Mouse (Mus musculus) hindbrain, embryonic 15.5 days (tissue): ENCODE results near the gene Fhl5. TPM values are rescaled to one million over a fixed set of nuclear protein-coding genes. Genes with fewer than 3 reads are reported as not detected.
"Not testable (repeated sequence)": the region's sequence is repeated elsewhere in the genome, so short reads cannot be mapped to it uniquely, and the experiment has no call there.

Source experiments
- ATAC-seq: fragments of 200-750 bp; cut with Nextera tagmentation; 2 replicates; pipeline ENCODE4 v1.8.0; 2017; ENCODE audit warnings: low read depth, moderate number of reproducible peaks, moderate TSS enrichment; ENCODE audit not compliant: low FRiP score
- H3K27ac ChIP-seq: fragments of 300-500 bp; sonication (generic); replicated peaks from 2 replicates; pipeline ENCODE4 v1.5.1; 2015; ENCODE audit warnings: mild to moderate bottlenecking, inconsistent platforms
- H3K27me3 ChIP-seq: fragments of 300-500 bp; sonication (generic); 2 replicates; pipeline ENCODE4 v1.6.1; 2015; ENCODE audit warnings: control low read depth, inconsistent platforms
- H3K36me3 ChIP-seq: fragments of 300-500 bp; sonication (generic); 2 replicates; pipeline ENCODE4 v1.6.1; 2015; ENCODE audit warnings: control low read depth, inconsistent platforms
- H3K4me1 ChIP-seq: fragments of 300-500 bp; sonication (generic); replicated peaks from 2 replicates; pipeline ENCODE4 v1.6.1; 2015; ENCODE audit warnings: control low read depth, inconsistent platforms
- H3K4me2 ChIP-seq: fragments of 300-500 bp; sonication (generic); 2 replicates; pipeline ENCODE4 v1.6.1; 2015; ENCODE audit warnings: moderate library complexity, mild to moderate bottlenecking, inconsistent platforms
- H3K4me3 ChIP-seq: fragments of 300-500 bp; sonication (generic); 2 replicates; pipeline ENCODE4 v1.5.1; 2015; ENCODE audit warnings: mild to moderate bottlenecking, inconsistent platforms
- H3K9ac ChIP-seq: fragments of 300-500 bp; sonication (generic); 2 replicates; pipeline ENCODE4 v1.6.1; 2015; ENCODE audit warnings: inconsistent platforms
- H3K9me3 ChIP-seq: fragments of 300-500 bp; sonication (generic); 2 replicates; pipeline ENCODE4 v1.6.1; 2016; ENCODE audit warnings: control low read depth, inconsistent platforms
- WGBS: fragments of 180-500 bp; shearing (Covaris S2); methylation state at CpG from one replicate; pipeline ENCODE4 v1.1.7; 2015; 5-methylcytosine and 5-hydroxymethylcytosine counted together
- polyA plus RNA-seq: library from polyadenylated mRNA; unstranded; fragments of >200 nt; fragmentation: Nextera tagmentation; extraction: Ambion mirVana; gene quantifications from 2 replicates; pipeline ENCODE4 v1.2.1, GENCODE M21; 2015

The Fhl5 gene
- not detected in 2 replicates for polyA plus RNA-seq

- Histone ChIP-seq H3K27ac (no peak within 1 kb of the TSS), H3K36me3 (no peaks in the 10 kb centered on the region), H3K9me3 (no peaks in the 10 kb centered on the region), H3K4me1 (no peaks in the 10 kb centered on the region), H3K4me3 (no peak within 1 kb of the TSS), H3K9ac (no peak within 1 kb of the TSS), H3K27me3 (no peaks in the 10 kb centered on the region), H3K4me2 (no peak within 1 kb of the TSS)
- ATAC-seq, result no peak
- 91% methylated on average over 3 of the region's 3 CpGs for WGBS
Measured at GRCm38 (mm10) chr4:25242776-25243175, at the start of gene Fhl5. TSS of gene Fhl5 (minus strand) at chr4:25242876.

- not testable (repeated sequence) for H3K36me3 ChIP-seq, H3K4me1 ChIP-seq, ATAC-seq, H3K4me2 ChIP-seq, H3K4me3 ChIP-seq, H3K27ac ChIP-seq, H3K27me3 ChIP-seq, H3K9me3 ChIP-seq, H3K9ac ChIP-seq
- WGBS, result 94% methylated on average over 1 of the region's 1 CpGs
Measured at GRCm38 (mm10) chr4:25285002-25285401, 42.3 kb upstream of the Fhl5 start.

- ATAC-seq, result peak; percentile 99
- WGBS, result under 1% methylated on average over 30 of the region's 30 CpGs
- peak within 1 kb of the TSS; percentile 64 for H3K4me2 ChIP-seq
- peaks cover 6% of the 10 kb centered on the region for H3K4me1 ChIP-seq
- no peaks in the 10 kb centered on the region for H3K27me3 ChIP-seq
- peak within 1 kb of the TSS; percentile 99 for H3K27ac ChIP-seq
- H3K36me3 ChIP-seq, result peaks cover 20% of the 10 kb centered on the region
- H3K9me3 ChIP-seq, result no peaks in the 10 kb centered on the region
- H3K4me3 ChIP-seq, result peak within 1 kb of the TSS; percentile 75
- H3K9ac ChIP-seq, result peak within 1 kb of the TSS; percentile 91
Measured at GRCm38 (mm10) chr4:25281671-25282038, 39.0 kb upstream of the Fhl5 start, which contains the start of gene Ufl1. TSS of gene Ufl1 (minus strand) at chr4:25281821.

- Histone ChIP-seq H3K4me3 (peak overlapping the region; percentile 75), H3K27me3 (no peaks in the 10 kb centered on the region), H3K4me1 (peaks cover 6% of the 10 kb centered on the region), H3K4me2 (peak overlapping the region; percentile 64), H3K9ac (peak overlapping the region; percentile 91), H3K36me3 (peaks cover 20% of the 10 kb centered on the region), H3K27ac (peak overlapping the region; percentile 99), H3K9me3 (no peaks in the 10 kb centered on the region)
- WGBS, result under 1% methylated on average over 32 of the region's 32 CpGs
- peak; percentile 94 for ATAC-seq
Measured at GRCm38 (mm10) chr4:25280938-25281670, 38.4 kb upstream of the Fhl5 start.

- no peak for ATAC-seq
- no peak overlapping the region for H3K27ac ChIP-seq
- no peaks in the 10 kb centered on the region for H3K9me3 ChIP-seq
- H3K9ac ChIP-seq, result no peak overlapping the region
- 91% methylated on average over 7 of the region's 7 CpGs for WGBS
- no peak overlapping the region for H3K4me3 ChIP-seq
- no peaks in the 10 kb centered on the region for H3K4me1 ChIP-seq
- H3K4me2 ChIP-seq, result no peak overlapping the region
- H3K36me3 ChIP-seq, result peaks cover 65% of the 10 kb centered on the region
- no peaks in the 10 kb centered on the region for H3K27me3 ChIP-seq
Measured at GRCm38 (mm10) chr4:25272861-25273627, 30.4 kb upstream of the Fhl5 start.

- H3K36me3 ChIP-seq, result peaks cover 66% of the 10 kb centered on the region
- 85% methylated on average over 1 of the region's 1 CpGs for WGBS
- H3K27ac ChIP-seq, result no peak overlapping the region
- ATAC-seq, result no peak
- H3K9ac ChIP-seq, result no peak overlapping the region
- no peak overlapping the region for H3K4me2 ChIP-seq
- no peak overlapping the region for H3K4me3 ChIP-seq
- no peaks in the 10 kb centered on the region for H3K9me3 ChIP-seq
- no peaks in the 10 kb centered on the region for H3K27me3 ChIP-seq
- no peaks in the 10 kb centered on the region for H3K4me1 ChIP-seq
Measured at GRCm38 (mm10) chr4:25271926-25272325, 29.2 kb upstream of the Fhl5 start.

GRCm38 (mm10) chr4:25267144-25267543, 24.5 kb upstream of the Fhl5 start:
- Histone ChIP-seq H3K9ac (no peak overlapping the region), H3K4me3 (no peak overlapping the region), H3K36me3 (peaks cover 61% of the 10 kb centered on the region), H3K27ac (no peak overlapping the region), H3K4me2 (no peak overlapping the region), H3K27me3 (no peaks in the 10 kb centered on the region), H3K4me1 (no peaks in the 10 kb centered on the region), H3K9me3 (no peaks in the 10 kb centered on the region)
- 96% methylated on average over 3 of the region's 3 CpGs for WGBS
- ATAC-seq, result no peak

- Histone ChIP-seq H3K27ac (no peak overlapping the region), H3K36me3 (peaks cover 42% of the 10 kb centered on the region), H3K4me2 (no peak overlapping the region), H3K4me3 (no peak overlapping the region), H3K9ac (no peak overlapping the region), H3K9me3 (no peaks in the 10 kb centered on the region), H3K4me1 (no peaks in the 10 kb centered on the region), H3K27me3 (no peaks in the 10 kb centered on the region)
- ATAC-seq, result no peak
- 97% methylated on average over 7 of the region's 7 CpGs for WGBS
Measured at GRCm38 (mm10) chr4:25257822-25258398, 15.2 kb upstream of the Fhl5 start.

- not testable (repeated sequence) for H3K36me3 ChIP-seq, H3K4me1 ChIP-seq, H3K27me3 ChIP-seq, ATAC-seq, H3K9ac ChIP-seq, H3K4me3 ChIP-seq, H3K27ac ChIP-seq, H3K9me3 ChIP-seq, H3K4me2 ChIP-seq
- WGBS, result 100% methylated on average over 1 of the region's 1 CpGs
Measured at GRCm38 (mm10) chr4:25235663-25236062, 7.0 kb downstream of the Fhl5 start.

GRCm38 (mm10) chr4:25233767-25234166, 8.9 kb downstream of the Fhl5 start:
- H3K4me2 ChIP-seq, H3K9ac ChIP-seq, H3K27me3 ChIP-seq, H3K4me3 ChIP-seq, H3K9me3 ChIP-seq, H3K27ac ChIP-seq, H3K36me3 ChIP-seq, H3K4me1 ChIP-seq, ATAC-seq: not testable (repeated sequence)
- WGBS, result 90% methylated on average over 1 of the region's 1 CpGs

GRCm38 (mm10) chr4:25232546-25232945, 10.1 kb downstream of the Fhl5 start:
- Histone ChIP-seq H3K36me3 (no peaks in the 10 kb centered on the region), H3K9ac (no peak overlapping the region), H3K4me1 (no peaks in the 10 kb centered on the region), H3K27me3 (no peaks in the 10 kb centered on the region), H3K9me3 (no peaks in the 10 kb centered on the region), H3K4me3 (no peak overlapping the region), H3K4me2 (no peak overlapping the region), H3K27ac (no peak overlapping the region)
- ATAC-seq, result no peak
- WGBS, result 97% methylated on average over 3 of the region's 3 CpGs

GRCm38 (mm10) chr4:25227527-25227926, 15.1 kb downstream of the Fhl5 start:
- ATAC-seq, result no peak
- no peak overlapping the region for H3K27ac ChIP-seq

More at GRCm38 (mm10) chr4:25227527-25227926, 15.1 kb downstream of the Fhl5 start:
- 5% methylated on average over 1 of the region's 1 CpGs for WGBS
- H3K4me2 ChIP-seq, result no peak overlapping the region
- no peaks in the 10 kb centered on the region for H3K36me3 ChIP-seq
- no peaks in the 10 kb centered on the region for H3K9me3 ChIP-seq
- H3K4me1 ChIP-seq, result no peaks in the 10 kb centered on the region
- no peak overlapping the region for H3K9ac ChIP-seq
- H3K4me3 ChIP-seq, result no peak overlapping the region
- H3K27me3 ChIP-seq, result no peaks in the 10 kb centered on the region
